Mouse (Mus musculus): ENCODE measurements at regions not wholly inside any gene's neighbourhood (a gene's known extent, or its start where the extent isn't known, plus 50 kb on each side); places are given as distances from the start of the nearest gene placed in this dataset.

- no peak for DNase-seq (ENCODE audit: inconsistent age in 2 of 2, low spot score in 1 of 2)
These were observed 479.0 kb upstream of the Kif2a start for GRCm38 (mm10) chr13:107500776-107501489.

GRCm38 (mm10) chr13:107499296-107499695 is 477.4 kb upstream of the Kif2a start:
- DNase-seq (ENCODE audit: inconsistent age in 2 of 2, low spot score in 1 of 2): no peak

GRCm38 (mm10) chr13:107495161-107495732 is 473.3 kb upstream of the Kif2a start:
- no peak for DNase-seq (ENCODE audit: inconsistent age in 2 of 2, low spot score in 1 of 2)

GRCm38 (mm10) chr13:107493765-107494164 is 471.8 kb upstream of the Kif2a start:
- DNase-seq (ENCODE audit: inconsistent age in 2 of 2, low spot score in 1 of 2): peak; percentile 16 to 47

- DNase-seq (ENCODE audit: inconsistent age in 2 of 2, low spot score in 1 of 2): no peak
These were observed 470.5 kb upstream of the Kif2a start for GRCm38 (mm10) chr13:107492448-107492847.

GRCm38 (mm10) chr13:107491423-107491822 is 469.5 kb upstream of the Kif2a start:
- no peak for DNase-seq (ENCODE audit: inconsistent age in 2 of 2, low spot score in 1 of 2)

- DNase-seq (ENCODE audit: inconsistent age in 2 of 2, low spot score in 1 of 2): peak; percentile 75 to 84
These were observed 463.6 kb upstream of the Kif2a start for GRCm38 (mm10) chr13:107485400-107486017.

- DNase-seq (ENCODE audit: inconsistent age in 2 of 2, low spot score in 1 of 2): no peak
These were observed 462.7 kb upstream of the Kif2a start for GRCm38 (mm10) chr13:107484630-107484998.

- no peak for DNase-seq (ENCODE audit: inconsistent age in 2 of 2, low spot score in 1 of 2)
These were observed 462.2 kb upstream of the Kif2a start for GRCm38 (mm10) chr13:107483967-107484629.

GRCm38 (mm10) chr13:107475166-107475565 is 453.2 kb upstream of the Kif2a start:
- no peak for DNase-seq (ENCODE audit: inconsistent age in 2 of 2, low spot score in 1 of 2)

- peak; percentile 80 to 94 for DNase-seq (ENCODE audit: inconsistent age in 2 of 2, low spot score in 1 of 2)
These were observed 447.8 kb upstream of the Kif2a start for GRCm38 (mm10) chr13:107469491-107470276.

- no peak for DNase-seq (ENCODE audit: inconsistent age in 2 of 2, low spot score in 1 of 2)
These were observed 440.9 kb upstream of the Kif2a start for GRCm38 (mm10) chr13:107462791-107463190.

- DNase-seq (ENCODE audit: inconsistent age in 2 of 2, low spot score in 1 of 2): peak; percentile 63 to 90
These were observed 439.4 kb upstream of the Kif2a start for GRCm38 (mm10) chr13:107461048-107461912.

GRCm38 (mm10) chr13:107458730-107459129 is 436.8 kb upstream of the Kif2a start:
- no peak for DNase-seq (ENCODE audit: inconsistent age in 2 of 2, low spot score in 1 of 2)

- peak; percentile 12 to 62 for DNase-seq (ENCODE audit: inconsistent age in 2 of 2, low spot score in 1 of 2)
These were observed 435.3 kb upstream of the Kif2a start for GRCm38 (mm10) chr13:107457270-107457669.

GRCm38 (mm10) chr13:107456394-107456793 is 434.5 kb upstream of the Kif2a start:
- DNase-seq (ENCODE audit: inconsistent age in 2 of 2, low spot score in 1 of 2): no peak

- DNase-seq (ENCODE audit: inconsistent age in 2 of 2, low spot score in 1 of 2): peak; percentile 62 to 90
These were observed 427.8 kb upstream of the Kif2a start for GRCm38 (mm10) chr13:107449598-107450179.

GRCm38 (mm10) chr13:107447813-107448212 is 425.9 kb upstream of the Kif2a start:
- DNase-seq (ENCODE audit: inconsistent age in 2 of 2, low spot score in 1 of 2): peak in 1 of 2 experiments; percentile 11

- no peak for DNase-seq (ENCODE audit: inconsistent age in 2 of 2, low spot score in 1 of 2)
These were observed 397.6 kb upstream of the Kif2a start for GRCm38 (mm10) chr13:107419363-107420155.

Measured in adrenal gland, adult (tissue).